In the genomic region with DNA sequence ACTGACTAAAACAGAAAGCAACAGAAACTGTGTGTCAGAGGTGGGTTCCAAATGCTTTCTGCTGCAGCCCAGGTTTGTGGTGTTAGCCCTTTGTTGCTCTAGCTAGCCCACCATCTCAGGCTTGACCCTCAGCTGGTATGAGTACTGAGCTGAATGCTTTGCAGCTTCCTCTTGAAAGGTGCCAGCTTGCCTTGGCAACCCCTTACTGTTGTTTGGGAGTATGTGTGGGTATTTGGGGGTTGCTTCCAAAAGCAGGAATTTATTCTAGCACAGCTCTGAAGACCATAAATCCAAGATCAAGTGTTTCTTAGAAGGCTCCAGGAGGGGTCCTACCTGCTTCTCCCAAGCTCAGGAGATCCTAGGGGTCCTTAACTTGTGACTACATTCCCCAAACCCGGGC, we compare ENCODE assay signal across 17 mouse cellular contexts. TPM values are rescaled to one million over a fixed set of nuclear protein-coding genes. Genes with fewer than 3 reads are reported as not detected.
DNase-seq lines count a peak whose midpoint lies in the region; TF ChIP-seq lines count a peak whose summit lies in the region.
"Had no signal": no experiment of that assay in that cellular context is flagged by ENCODE, and none has a peak within 500 bp of the region (broad histone marks: within the 10 kb centered on the region; RNA-seq: fewer than 3 reads in every experiment).

No protein-coding gene starts in this region.

- H3K4me3 ChIP-seq in layer of hippocampus, adult 2 months, result no peak overlapping the region
- H3K4me3 ChIP-seq: embryonic facial prominence, embryonic 10.5 days; forebrain, embryonic 13.5 days; heart, embryonic 13.5 days had no signal

- H3K27ac ChIP-seq in layer of hippocampus, adult 2 months, result peak overlapping the region; percentile 94
- H3K27ac ChIP-seq: embryonic facial prominence, embryonic 10.5 days; forebrain, embryonic 13.5 days; heart, embryonic 13.5 days had no signal

- DNase-seq in layer of hippocampus, adult 2 months (ENCODE audit: low spot score in 2 of 2), result peak; percentile 30 to 41
- no peak for DNase-seq in layer of hippocampus, postnatal 36 days
- DNase-seq in right cerebral cortex, adult 2 months (ENCODE audit: low spot score in 2 of 2), result peak; percentile 26 to 32
- DNase-seq in right cerebral cortex, postnatal 4 days, result no peak
- DNase-seq in layer of hippocampus, postnatal 14 days (ENCODE audit: low spot score in 2 of 2), result peak; percentile 34 to 44
- DNase-seq in spleen, postnatal 4 days (ENCODE audit: low spot score in 2 of 2), result no peak
- DNase-seq: adrenal gland, adult 2 months; adrenal gland, postnatal 25 days; cerebellum, adult 2 months; cerebellum, postnatal 10 days; forebrain, postnatal 0 days; gastrocnemius, postnatal 36 days; heart, adult 11 months; heart, postnatal 36 days had no signal

- TF ChIP-seq CTCF in layer of hippocampus, adult 2 months (conservative IDR thresholded peaks at IDR 0.05), result no peak

RNA-seq across cellular contexts. Expression of gene Mrpl23, which starts 52.4 kb away (rescaled TPM):
- total RNA-seq in layer of hippocampus, adult 2 months (2021), result 1 to 10 TPM; 7.9 to 8.8 TPM
- total RNA-seq in layer of hippocampus, postnatal 36 days (2021), result 10 to 100 TPM in 1 of 2 experiments, 1 to 10 TPM in 1; 4.8 to 13.8 TPM
- 1 to 10 TPM; 4.2 to 5.1 TPM for total RNA-seq in layer of hippocampus, postnatal 14 days (2021)

Comparison
In these comparisons a context has a peak if more than half of its experiments do, and no peak if none do; other contexts are left out.
1. DNase-seq: peak in layer of hippocampus, adult 2 months (2 of 2), right cerebral cortex, adult 2 months (2 of 2) and layer of hippocampus, postnatal 14 days (2 of 2); none in layer of hippocampus, postnatal 36 days (0 of 2), right cerebral cortex, postnatal 4 days (single experiment) and spleen, postnatal 4 days (0 of 2).